Mouse (Mus musculus) stomach, embryonic 14.5 days (tissue): Measurements from ENCODE around the gene Agpat4. TPM values are rescaled to one million over a fixed set of nuclear protein-coding genes. Genes with fewer than 3 reads are reported as not detected.
A peak's percentile ranks its signal among the peaks of the same experiment; 100 is the strongest.

ENCODE experiments used
- ATAC-seq: fragments of 200-750 bp; cut with Nextera tagmentation; 2 replicates; pipeline ENCODE4 v1.8.0; 2017; ENCODE audit warnings: low read depth, moderate TSS enrichment; ENCODE audit not compliant: insufficient number of reproducible peaks, insufficient read depth, low FRiP score
- H3K27ac ChIP-seq: fragments of 300-500 bp; sonication (generic); 2 replicates; pipeline ENCODE4 v1.5.1; 2014; ENCODE audit warnings: mild to moderate bottlenecking, low read length, moderate library complexity, mixed read lengths
- H3K27me3 ChIP-seq: fragments of 300-500 bp; sonication (generic); 2 replicates; pipeline ENCODE4 v1.6.1; 2014; ENCODE audit warnings: low read length, control low read depth, mixed read lengths; ENCODE audit not compliant: control insufficient read depth, insufficient read depth
- H3K36me3 ChIP-seq: fragments of 300-500 bp; sonication (generic); 2 replicates; pipeline ENCODE4 v1.6.1; 2014; ENCODE audit warnings: mild to moderate bottlenecking, control low read depth, low read length, moderate library complexity, mixed read lengths; ENCODE audit not compliant: control insufficient read depth, insufficient read depth
- H3K4me1 ChIP-seq: fragments of 300-500 bp; sonication (generic); 2 replicates; pipeline ENCODE4 v1.6.1; 2014; ENCODE audit warnings: low read length, control low read depth, mixed read lengths; ENCODE audit not compliant: control insufficient read depth, insufficient read depth
- H3K4me2 ChIP-seq: fragments of 300-500 bp; sonication (generic); replicated peaks from 2 replicates; pipeline ENCODE4 v1.6.1; 2014; ENCODE audit warnings: low read depth, low read length, control low read depth
- H3K4me3 ChIP-seq: fragments of 300-500 bp; sonication (generic); 2 replicates; pipeline ENCODE4 v1.5.1; 2014; ENCODE audit warnings: low read depth, low read length, control low read depth
- H3K9ac ChIP-seq: fragments of 300-500 bp; sonication (generic); replicated peaks from 2 replicates; pipeline ENCODE4 v1.6.1; 2014; ENCODE audit warnings: low read depth, mild to moderate bottlenecking, control low read depth, low read length, moderate library complexity, mixed read lengths
- H3K9me3 ChIP-seq: fragments of 300-500 bp; sonication (generic); 2 replicates; pipeline ENCODE4 v1.6.1; 2016; ENCODE audit warnings: low read depth, low read length, control low read depth; ENCODE audit not compliant: control insufficient read depth
- WGBS: fragments of 180-500 bp; shearing (Covaris S2); extraction: QIAGEN DNeasy Blood & Tissue Kit; methylation state at CpG from one replicate; pipeline ENCODE4 v1.1.7; 2014; 5-methylcytosine and 5-hydroxymethylcytosine counted together
- polyA plus RNA-seq: library from polyadenylated mRNA; unstranded; fragments of >200 nt; fragmentation: Nextera tagmentation; extraction: Ambion mirVana; gene quantifications from 2 replicates; pipeline ENCODE4 v1.2.1, GENCODE M21; 2014

Agpat4 gene
- polyA plus RNA-seq, 1 experiment from 2014 or later = 27.7 TPM

DNA sequence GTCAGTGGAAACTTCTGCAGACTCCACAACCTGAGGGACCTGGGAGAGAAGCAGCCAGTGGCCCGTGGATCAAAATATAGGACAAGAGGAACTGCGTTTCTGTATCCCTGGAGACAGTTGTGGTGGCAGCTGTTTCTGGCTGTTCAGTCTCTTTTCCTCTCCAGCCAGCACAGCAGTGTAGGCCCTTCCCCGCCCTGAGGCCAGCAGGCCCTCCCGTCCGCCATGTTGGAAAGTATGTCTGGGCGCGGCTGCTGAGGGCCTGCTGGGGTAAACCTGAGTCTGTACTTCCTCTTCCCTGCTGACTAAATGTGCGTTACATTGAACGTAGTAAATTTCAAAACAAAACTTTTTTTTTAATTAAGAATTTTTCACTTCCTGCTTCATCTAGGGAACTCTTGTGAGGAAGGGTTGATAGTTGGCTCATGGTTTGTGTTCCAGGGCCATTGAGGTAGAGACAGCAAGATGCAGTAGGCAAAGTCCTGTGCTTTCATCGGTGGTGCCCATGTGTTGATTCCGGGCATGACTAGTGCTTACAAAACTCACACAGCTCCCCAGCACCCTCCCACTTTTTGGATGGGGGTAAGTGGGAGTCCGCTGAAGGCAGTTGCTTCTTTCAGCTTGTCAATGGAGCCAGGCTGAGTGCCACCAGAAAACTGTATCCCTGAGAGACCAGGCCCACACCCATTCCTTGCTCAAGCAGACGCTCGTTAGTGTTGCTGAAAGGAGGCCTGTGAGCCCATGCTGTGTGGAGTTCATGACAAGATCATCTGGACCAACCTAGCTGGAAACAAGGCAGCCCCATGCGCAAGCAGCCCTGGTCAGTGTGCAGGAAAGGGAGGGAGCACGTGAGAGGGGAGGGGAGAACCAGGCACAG is 40.9 kb downstream of the Agpat4 start:
- Histone ChIP-seq H3K9me3 (no peaks in the 10 kb centered on the region), H3K36me3 (no peaks in the 10 kb centered on the region; the same call in 1 of the 2 replicates), H3K27ac (no peak overlapping the region), H3K9ac (no peak overlapping the region), H3K4me2 (no peak overlapping the region), H3K4me3 (no peak overlapping the region), H3K4me1 (peaks cover 16% of the 10 kb centered on the region), H3K27me3 (no peaks in the 10 kb centered on the region)
- no peak for ATAC-seq
- 90% methylated on average over 16 of the region's 16 CpGs for WGBS

DNA sequence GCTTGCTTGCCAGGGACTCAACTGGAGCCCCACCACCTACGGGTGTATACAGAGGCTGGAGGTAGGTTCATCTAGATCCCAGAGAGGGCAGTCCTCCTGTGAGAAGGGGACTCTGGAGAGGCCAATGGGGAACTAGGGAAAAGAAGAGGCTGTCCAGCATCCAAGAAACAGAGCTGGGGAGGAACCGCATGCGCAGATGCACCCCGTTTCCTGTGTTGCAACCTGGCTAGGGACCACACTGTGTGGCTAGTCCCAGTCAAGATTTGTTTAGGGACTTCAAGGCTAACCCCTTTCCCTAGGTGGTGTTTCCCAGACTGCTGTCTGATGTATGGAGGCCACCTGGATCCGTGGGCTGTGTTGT is 41.5 kb downstream of the Agpat4 start:
- no peak overlapping the region for H3K27ac ChIP-seq
- peaks cover 16% of the 10 kb centered on the region for H3K4me1 ChIP-seq
- no peak overlapping the region for H3K9ac ChIP-seq
- WGBS = 89% methylated on average over 5 of the region's 5 CpGs
- no peaks in the 10 kb centered on the region; the same call in 1 of the 2 replicates for H3K36me3 ChIP-seq
- no peak overlapping the region for H3K4me3 ChIP-seq
- H3K27me3 ChIP-seq = no peaks in the 10 kb centered on the region
- no peak overlapping the region for H3K4me2 ChIP-seq
- H3K9me3 ChIP-seq = no peaks in the 10 kb centered on the region
- ATAC-seq = no peak

GRCm38 (mm10) chr17:12160540-12160939 is 42.0 kb downstream of the Agpat4 start:
- 93% methylated on average over 2 of the region's 2 CpGs for WGBS
- H3K4me2 ChIP-seq = no peak overlapping the region
- ATAC-seq = no peak

DNA sequence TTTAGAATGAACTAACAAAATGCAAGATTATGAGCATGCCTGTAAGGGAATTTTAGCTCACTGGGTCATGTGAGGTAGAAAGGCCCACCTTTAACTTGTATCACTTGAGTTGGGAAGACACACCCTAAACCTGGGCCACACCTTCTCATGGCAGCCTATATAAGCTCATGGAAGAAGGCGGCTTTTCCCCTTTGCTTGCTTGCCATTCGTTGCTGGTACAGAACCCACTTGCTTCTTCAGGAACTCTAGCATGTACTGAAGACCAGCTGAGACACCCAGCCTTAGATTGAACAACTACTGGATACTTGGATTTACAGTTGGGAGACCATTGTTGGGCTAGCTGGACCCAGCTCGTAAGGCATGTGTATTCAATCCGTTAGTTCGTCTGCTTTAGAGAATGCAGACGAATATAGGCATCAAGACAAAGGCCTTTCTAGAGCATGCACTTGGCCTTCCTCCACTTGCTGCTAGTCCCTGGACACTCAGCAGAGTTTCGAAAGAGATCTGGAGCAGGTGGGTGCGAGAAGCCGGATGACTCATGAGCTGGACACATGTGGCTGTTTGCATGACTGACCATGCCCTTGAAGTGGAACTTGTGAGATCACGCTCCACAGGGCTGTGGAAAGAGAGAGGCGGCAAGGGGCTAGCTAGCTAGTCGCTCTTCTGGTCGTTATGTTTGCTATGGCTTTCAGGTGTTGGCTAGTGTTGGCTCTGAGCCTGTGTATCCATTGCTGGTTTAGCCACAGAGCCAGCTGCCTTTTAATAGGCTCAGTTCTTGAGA is 42.7 kb downstream of the Agpat4 start:
- no peak overlapping the region for H3K9ac ChIP-seq
- no peak for ATAC-seq
- H3K27me3 ChIP-seq = no peaks in the 10 kb centered on the region
- no peak overlapping the region for H3K4me3 ChIP-seq
- 95% methylated on average over 13 of the region's 13 CpGs for WGBS
- H3K36me3 ChIP-seq = no peaks in the 10 kb centered on the region; the same call in 1 of the 2 replicates
- peaks cover 16% of the 10 kb centered on the region for H3K4me1 ChIP-seq
- H3K9me3 ChIP-seq = no peaks in the 10 kb centered on the region
- H3K27ac ChIP-seq = no peak overlapping the region
- no peak overlapping the region for H3K4me2 ChIP-seq

More at GRCm38 (mm10) chr17:12160540-12160939, 42.0 kb downstream of the Agpat4 start:
- Histone ChIP-seq H3K4me3 (no peak overlapping the region), H3K9me3 (no peaks in the 10 kb centered on the region), H3K27ac (no peak overlapping the region), H3K4me1 (peaks cover 16% of the 10 kb centered on the region), H3K36me3 (no peaks in the 10 kb centered on the region; the same call in 1 of the 2 replicates), H3K27me3 (no peaks in the 10 kb centered on the region), H3K9ac (no peak overlapping the region)

GRCm38 (mm10) chr17:12161877-12162276 is 43.4 kb downstream of the Agpat4 start:
- Histone ChIP-seq H3K9ac (no peak overlapping the region), H3K27ac (no peak overlapping the region), H3K4me2 (no peak overlapping the region), H3K36me3 (no peaks in the 10 kb centered on the region; the same call in 1 of the 2 replicates), H3K27me3 (no peaks in the 10 kb centered on the region), H3K9me3 (no peaks in the 10 kb centered on the region), H3K4me1 (peaks cover 16% of the 10 kb centered on the region), H3K4me3 (no peak overlapping the region)
- 98% methylated on average over 7 of the region's 7 CpGs for WGBS
- no peak for ATAC-seq

- Histone ChIP-seq H3K27me3 (no peaks in the 10 kb centered on the region), H3K27ac (no peak overlapping the region), H3K9ac (no peak overlapping the region), H3K4me1 (peaks cover 18% of the 10 kb centered on the region), H3K9me3 (no peaks in the 10 kb centered on the region), H3K36me3 (no peaks in the 10 kb centered on the region; the same call in 1 of the 2 replicates), H3K4me3 (no peak overlapping the region), H3K4me2 (no peak overlapping the region)
- ATAC-seq = no peak
- 64% methylated on average over 4 of the region's 4 CpGs for WGBS
Observed at GRCm38 (mm10) chr17:12162824-12163223, 44.3 kb downstream of the Agpat4 start.

GRCm38 (mm10) chr17:12163403-12163802 is 44.9 kb downstream of the Agpat4 start:
- Histone ChIP-seq H3K4me2 (no peak overlapping the region; the same call in 1 of the 2 replicates), H3K4me1 (peaks cover 24% of the 10 kb centered on the region), H3K27ac (no peak overlapping the region), H3K36me3 (no peaks in the 10 kb centered on the region; the same call in 1 of the 2 replicates), H3K9ac (no peak overlapping the region), H3K4me3 (no peak overlapping the region), H3K27me3 (no peaks in the 10 kb centered on the region), H3K9me3 (no peaks in the 10 kb centered on the region)
- 40% methylated on average over 13 of the region's 13 CpGs for WGBS
- ATAC-seq = 0 out of 2 replicates have a peak, but pooled peaks have one; percentile 25

- H3K9ac ChIP-seq = no peak overlapping the region
- 71% methylated on average over 7 of the region's 7 CpGs for WGBS
- ATAC-seq = no peak
Observed at GRCm38 (mm10) chr17:12163903-12164302, 45.4 kb downstream of the Agpat4 start.

More at GRCm38 (mm10) chr17:12163903-12164302, 45.4 kb downstream of the Agpat4 start:
- Histone ChIP-seq H3K4me1 (peaks cover 29% of the 10 kb centered on the region), H3K36me3 (no peaks in the 10 kb centered on the region; the same call in 1 of the 2 replicates), H3K27me3 (no peaks in the 10 kb centered on the region), H3K4me3 (no peak overlapping the region), H3K27ac (no peak overlapping the region), H3K4me2 (no peak overlapping the region), H3K9me3 (no peaks in the 10 kb centered on the region)
